Mouse (Mus musculus): ENCODE measurements around the gene Xylb.

- TF ChIP-seq CTCF (IDR thresholded peaks at IDR 0.05; ENCODE audit: insufficient read depth, low read length) (no peak), POLR2A (IDR thresholded peaks at IDR 0.05; ENCODE audit: borderline replicate concordance, extremely low read depth, low read depth, low read length) (peak; percentile 62; the same call in 1 of the 2 replicates)
Measured at GRCm38 (mm10) chr9:119339558-119340211, 17.5 kb upstream of the Xylb start, which contains the start of gene Acaa1a.

Measured in lung, adult 2 months (tissue).